Comparison of ENCODE assay signal across 8 mouse cellular contexts in genomic region chr2:168098040-168098439, GRCm38 (mm10). TPM values are rescaled to one million over a fixed set of nuclear protein-coding genes. Genes with fewer than 3 reads are reported as not detected.
A peak's percentile ranks its signal among the peaks of the same experiment; 100 is the strongest.
DNase-seq lines count a peak whose midpoint lies in the region; ATAC-seq and TF ChIP-seq lines count a peak whose summit lies in the region.

No protein-coding gene starts in this region.

- peak; percentile 61 for ATAC-seq in intestine, embryonic 15.5 days
- ATAC-seq in limb, embryonic 14.5 days (ENCODE audit: low FRiP score, low read depth): no peak

- TF ChIP-seq POLR2A in limb, embryonic 14.5 days (IDR thresholded peaks at IDR 0.05; ENCODE audit: borderline replicate concordance, extremely low read depth, insufficient read depth, insufficient read length): no peak

- H3K36me3 ChIP-seq in intestine, embryonic 15.5 days: 0 out of 2 replicates have a peak, but pooled peaks cover 4% of the 10 kb centered on the region
- H3K36me3 ChIP-seq in limb, embryonic 14.5 days (ENCODE audit: control insufficient read depth, insufficient read depth, low read length): no peaks in the 10 kb centered on the region

- WGBS in intestine, embryonic 15.5 days: 38% methylated on average over 6 of the region's 6 CpGs
- WGBS in limb, embryonic 14.5 days: 49% methylated on average over 6 of the region's 6 CpGs

- no peaks in the 10 kb centered on the region for H3K9me3 ChIP-seq in intestine, embryonic 15.5 days
- no peaks in the 10 kb centered on the region for H3K9me3 ChIP-seq in limb, embryonic 14.5 days (ENCODE audit: control insufficient read depth, low read length)

- no peak overlapping the region for H3K9ac ChIP-seq in intestine, embryonic 15.5 days
- no peak overlapping the region for H3K9ac ChIP-seq in limb, embryonic 14.5 days (ENCODE audit: low read depth, low read length, severe bottlenecking)

- no peaks in the 10 kb centered on the region for H3K27me3 ChIP-seq in intestine, embryonic 15.5 days (replicated peaks)
- no peaks in the 10 kb centered on the region for H3K27me3 ChIP-seq in limb, embryonic 14.5 days (ENCODE audit: control insufficient read depth, insufficient read depth, low read length)

- DNase-seq in urinary bladder, postnatal 14 days (ENCODE audit: low spot score): peak; percentile 72
- no peak for DNase-seq in urinary bladder, postnatal 25 days (ENCODE audit: low spot score)
- peak; percentile 45 for DNase-seq in adrenal gland, adult 8-10 months
- DNase-seq in fibroblast of lung, adult 2 months (ENCODE audit: low read depth): peak; percentile 50
- peak; percentile 57 for DNase-seq in limb, embryonic 14.5 days (ENCODE audit: low spot score)
- peak; percentile 38 for DNase-seq in retina, adult 2 months (ENCODE audit: low read depth, low spot score)
- DNase-seq in ovary, postnatal 14 days (ENCODE audit: low spot score): no peak

- no peak overlapping the region for H3K4me3 ChIP-seq in intestine, embryonic 15.5 days (replicated peaks)
- H3K4me3 ChIP-seq in limb, embryonic 14.5 days (replicated peaks; ENCODE audit: low read length): no peak overlapping the region

- peaks cover 31% of the 10 kb centered on the region for H3K4me1 ChIP-seq in intestine, embryonic 15.5 days (replicated peaks)
- H3K4me1 ChIP-seq in limb, embryonic 14.5 days (ENCODE audit: control insufficient read depth, insufficient read depth, low read length): peaks cover 13% of the 10 kb centered on the region

- 0 out of 2 replicates have a peak overlapping the region, but pooled peaks have one; percentile 9 for H3K4me2 ChIP-seq in intestine, embryonic 15.5 days (replicated peaks)
- H3K4me2 ChIP-seq in limb, embryonic 14.5 days (replicated peaks; ENCODE audit: low read depth, low read length, severe bottlenecking): no peak overlapping the region

- H3K27ac ChIP-seq in intestine, embryonic 15.5 days: no peak overlapping the region
- H3K27ac ChIP-seq in limb, embryonic 14.5 days (replicated peaks; ENCODE audit: low read depth, low read length): no peak overlapping the region

RNA-seq across cellular contexts. Expression of gene Pard6b, which starts 17.2 kb away (rescaled TPM):
- total RNA-seq in adrenal gland, adult 8-10 months (2022): 1 to 10 TPM; 1.9 to 2.8 (median 2.3) TPM
- 16.9 and 17.4 TPM in 2 replicates for polyA plus RNA-seq in intestine, embryonic 15.5 days (2015; fragmentation: Nextera tagmentation; extraction: Ambion mirVana)
- polyA plus RNA-seq in limb, embryonic 14.5 days (2012; rRNA removed): 3.7 and 4.0 TPM in 2 replicates
- 4.0 and 4.1 TPM in 2 replicates for polyA plus RNA-seq in limb, embryonic 14.5 days (2014; fragmentation: Nextera tagmentation; extraction: Ambion mirVana)

Comparison
In these comparisons a context has a peak if more than half of its experiments do, and no peak if none do; other contexts are left out.
1. DNase-seq: peak in urinary bladder, postnatal 14 days (single experiment), adrenal gland, adult 8-10 months (single experiment), fibroblast of lung, adult 2 months (single experiment), limb, embryonic 14.5 days (single experiment) and retina, adult 2 months (single experiment); none in urinary bladder, postnatal 25 days (single experiment) and ovary, postnatal 14 days (single experiment).